Mouse (Mus musculus) thymus, postnatal 14 days (tissue): ENCODE measurements at regions not wholly inside any gene's neighbourhood (a gene's known extent, or its start where the extent isn't known, plus 50 kb on each side); places are given as distances from the start of the nearest gene placed in this dataset.
"Not testable (repeated sequence)": the region's sequence is repeated elsewhere in the genome, so short reads cannot be mapped to it uniquely, and the experiment has no call there.

Experiments used
- DNase-seq: peaks from one replicate; pipeline ENCODE4 v3.0.0; 2021

GRCm38 (mm10) chr15:41283199-41283598 is 1149.0 kb downstream of the 9330182O14Rik start:
- no peak for DNase-seq

DNA sequence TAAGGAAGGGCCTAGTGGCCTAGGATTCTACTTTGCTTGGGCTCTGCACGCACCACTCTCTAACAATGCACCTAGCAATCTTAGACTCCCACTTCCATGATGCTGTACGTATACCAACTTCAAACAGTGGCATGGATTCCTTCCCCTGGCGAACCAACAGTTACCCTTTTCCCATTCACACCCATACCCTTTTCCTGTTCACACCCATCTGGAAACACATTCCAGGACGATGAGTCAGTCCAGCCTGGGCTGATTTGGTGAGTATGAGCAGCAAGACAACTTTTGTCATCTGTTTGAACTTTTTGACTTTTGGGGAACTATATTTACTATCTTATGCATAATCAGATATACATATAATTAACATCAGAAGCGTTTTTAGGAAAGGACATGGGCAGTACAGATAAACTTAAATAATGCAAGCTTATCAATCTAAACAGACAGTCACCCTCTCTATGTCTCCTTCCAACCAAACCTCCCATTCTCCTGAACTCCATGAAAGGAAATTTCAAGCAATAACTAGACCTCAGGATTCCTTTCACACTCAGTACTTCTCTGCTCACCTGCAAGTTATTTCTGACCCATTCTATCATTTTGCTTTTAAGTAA is 1152.7 kb downstream of the 9330182O14Rik start:
- no peak for DNase-seq

DNA sequence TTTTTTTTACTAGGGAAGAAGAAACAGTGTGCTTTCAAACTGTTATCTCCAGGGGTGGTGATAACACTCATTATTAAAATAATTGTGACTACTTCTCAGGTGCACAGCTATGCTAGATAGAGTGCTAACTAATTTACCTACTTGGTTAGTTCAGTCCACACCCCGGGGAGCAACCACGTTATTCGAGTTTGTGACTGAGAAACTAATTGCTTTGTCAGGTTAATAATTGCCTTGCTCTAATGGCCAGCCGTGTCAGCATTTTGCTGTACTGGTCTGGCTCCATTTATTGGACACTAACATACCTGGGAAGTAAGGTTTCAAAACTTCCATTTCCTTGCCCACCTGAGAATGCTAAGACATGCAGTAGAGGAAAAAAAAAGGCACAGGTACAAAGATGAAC is 1163.3 kb downstream of the 9330182O14Rik start:
- DNase-seq, result no peak

- DNase-seq, result no peak
These were observed 1172.5 kb downstream of the 9330182O14Rik start for GRCm38 (mm10) chr15:41306638-41307037.

DNA sequence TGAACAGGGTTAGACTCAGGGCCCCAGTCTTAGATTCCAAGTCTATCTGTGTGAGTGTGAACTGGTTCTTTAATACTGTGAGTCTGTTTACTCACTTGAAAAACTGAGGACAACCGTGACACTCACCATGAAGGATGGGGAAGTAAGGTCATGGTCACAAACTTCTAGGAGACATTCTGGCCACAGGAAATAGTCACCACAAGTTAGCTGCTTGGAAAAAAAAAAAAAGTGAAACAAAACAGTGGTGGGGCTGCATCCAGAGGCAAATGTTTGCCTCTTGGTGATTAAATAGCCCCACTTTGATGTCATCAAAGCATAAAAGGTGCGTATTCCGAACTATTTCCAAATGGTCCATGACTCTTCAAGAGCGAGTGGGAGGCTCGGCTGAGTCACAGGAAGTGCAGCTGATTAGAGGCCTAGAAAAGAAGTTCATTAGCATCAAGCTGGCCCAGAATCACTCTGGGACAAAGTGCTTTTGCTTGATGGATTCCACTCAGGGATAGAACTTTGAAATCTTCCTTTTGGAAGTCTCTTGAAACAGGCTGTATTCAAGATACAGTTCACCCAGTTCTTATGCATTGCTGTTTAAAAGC is 1177.7 kb downstream of the 9330182O14Rik start:
- no peak for DNase-seq

DNA sequence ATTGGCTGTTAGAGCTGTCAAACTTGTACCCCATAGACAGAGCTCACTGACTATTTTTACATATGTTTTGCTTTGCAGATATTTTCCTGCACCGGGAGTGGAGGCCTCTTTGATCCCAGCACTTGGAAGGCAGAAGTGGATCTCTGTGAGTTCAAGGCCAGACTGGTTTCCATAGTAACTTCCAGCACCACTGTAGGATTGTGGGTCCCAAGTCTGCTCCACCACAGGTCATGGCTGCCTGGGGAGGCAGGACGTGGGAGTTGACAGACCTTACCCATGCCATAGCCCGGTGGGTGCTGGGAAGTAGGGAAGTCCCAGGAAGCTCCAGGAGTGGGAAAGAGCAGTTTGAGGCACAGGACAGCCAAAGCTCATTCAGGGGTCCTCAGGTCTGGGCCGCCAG is 1180.8 kb downstream of the 9330182O14Rik start:
- DNase-seq, result no peak

DNA sequence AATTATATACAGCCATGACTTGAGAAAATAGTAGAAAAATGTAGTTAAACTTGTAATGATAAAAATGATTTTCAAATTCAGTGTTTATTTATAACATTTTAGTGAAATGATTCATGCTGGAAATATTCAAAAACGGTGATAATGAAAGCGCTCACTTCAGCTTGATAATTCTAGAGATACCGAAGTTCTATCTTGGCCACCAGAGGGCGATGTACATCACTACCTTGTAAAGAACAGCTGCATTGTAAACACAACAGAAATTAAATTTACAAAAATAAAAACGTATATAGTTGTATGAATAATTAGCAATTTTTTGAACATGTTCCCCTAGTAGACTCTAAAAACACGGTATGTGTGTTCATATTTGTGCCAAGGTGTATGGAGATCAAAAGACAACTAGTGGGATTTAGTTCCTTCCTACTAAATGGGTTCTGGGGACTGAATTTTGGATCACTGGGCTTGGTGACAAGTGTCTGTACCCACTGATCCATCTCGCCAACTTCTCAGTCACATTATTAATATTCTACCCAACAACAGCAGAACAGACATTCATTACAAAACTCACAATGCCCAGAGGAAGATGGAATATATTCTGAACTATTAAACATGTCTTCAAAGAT is 1191.6 kb downstream of the 9330182O14Rik start:
- DNase-seq, result peak; percentile 28

DNA sequence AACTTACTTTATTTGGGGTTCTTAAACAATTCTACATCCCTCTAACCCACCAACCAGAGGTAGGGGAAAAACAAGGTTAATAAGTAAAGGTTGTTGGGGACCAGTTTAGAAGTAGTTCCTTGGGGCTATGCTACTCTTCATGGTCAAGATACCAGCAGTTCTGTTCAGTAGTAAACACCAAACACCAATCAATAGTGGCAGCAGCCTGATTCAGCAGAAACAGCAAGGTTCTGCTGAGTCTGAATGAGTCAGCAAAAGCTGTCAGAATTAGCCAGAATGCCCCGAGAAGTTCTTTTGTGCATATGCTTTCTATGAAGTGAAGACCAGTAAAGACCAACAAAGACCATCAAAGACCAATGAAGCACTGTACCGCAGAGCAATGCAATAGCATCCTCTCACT is 1195.1 kb downstream of the 9330182O14Rik start:
- DNase-seq, result no peak

- DNase-seq, result no peak
These were observed 1195.9 kb downstream of the 9330182O14Rik start for GRCm38 (mm10) chr15:41330085-41330484.

GRCm38 (mm10) chr15:41332451-41332850 is 1198.3 kb downstream of the 9330182O14Rik start:
- no peak for DNase-seq

DNA sequence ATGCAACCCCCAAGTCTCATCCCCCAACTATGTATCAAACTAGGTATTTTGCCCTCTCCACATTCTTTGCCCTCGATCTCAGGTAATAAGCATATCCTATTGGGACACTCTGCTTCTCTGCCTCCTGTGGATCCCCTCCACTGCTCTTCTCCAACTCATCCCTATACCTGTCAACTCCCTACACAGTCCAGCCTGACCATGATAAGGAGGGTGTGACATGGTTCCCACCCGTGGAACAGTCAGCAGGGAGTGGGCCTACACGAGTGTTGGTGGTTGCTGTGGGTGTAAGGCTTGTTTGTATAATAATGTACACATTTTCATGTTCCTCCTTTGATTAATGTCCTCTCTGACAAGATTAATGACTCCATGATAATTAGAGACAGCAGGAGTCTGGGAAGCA is 1199.0 kb downstream of the 9330182O14Rik start:
- DNase-seq, result no peak

GRCm38 (mm10) chr15:41340621-41341020 is 1206.5 kb downstream of the 9330182O14Rik start:
- DNase-seq, result not testable (repeated sequence)

DNA sequence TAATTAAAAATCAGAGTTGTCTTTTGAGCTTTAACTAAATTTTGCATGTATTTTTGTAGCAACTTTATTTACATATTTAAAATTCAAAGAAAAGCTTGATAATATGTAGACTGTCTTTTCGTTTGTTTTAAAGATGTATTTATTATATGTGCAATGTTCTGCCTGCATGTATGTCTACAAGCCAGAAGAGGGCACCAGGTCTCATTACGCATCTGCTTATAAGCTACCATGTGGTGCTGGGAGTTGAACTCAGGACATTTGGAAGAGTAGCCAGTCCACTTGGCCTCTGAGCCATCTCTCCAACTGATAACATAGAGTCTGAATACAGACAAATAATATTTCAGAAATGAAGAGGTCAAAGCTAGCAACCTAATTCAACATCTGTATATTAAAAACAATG is 1211.4 kb downstream of the 9330182O14Rik start:
- DNase-seq, result no peak

DNA sequence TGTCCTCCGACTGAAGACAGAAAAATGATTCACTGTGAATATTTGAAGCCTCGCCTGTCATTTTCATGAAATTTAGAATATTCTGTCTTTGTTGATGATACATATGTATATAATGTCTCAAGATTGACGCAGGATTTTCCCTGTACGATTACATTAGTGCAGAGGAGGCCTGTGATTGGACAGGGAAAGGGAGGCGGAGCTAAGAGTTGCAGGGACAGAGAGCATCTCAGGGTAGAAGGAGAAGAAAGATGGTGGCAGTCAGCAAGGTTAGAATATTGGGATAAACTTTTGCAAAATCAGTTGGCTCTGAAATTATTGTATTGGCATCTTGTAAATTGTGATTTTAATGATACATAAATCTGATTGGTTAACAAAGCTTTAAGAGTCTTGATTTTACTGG is 1213.1 kb downstream of the 9330182O14Rik start:
- no peak for DNase-seq

- no peak for DNase-seq
These were observed 1218.0 kb downstream of the 9330182O14Rik start for GRCm38 (mm10) chr15:41352129-41352528.

- DNase-seq, result no peak
These were observed 1225.1 kb downstream of the 9330182O14Rik start for GRCm38 (mm10) chr15:41359276-41359675.

DNA sequence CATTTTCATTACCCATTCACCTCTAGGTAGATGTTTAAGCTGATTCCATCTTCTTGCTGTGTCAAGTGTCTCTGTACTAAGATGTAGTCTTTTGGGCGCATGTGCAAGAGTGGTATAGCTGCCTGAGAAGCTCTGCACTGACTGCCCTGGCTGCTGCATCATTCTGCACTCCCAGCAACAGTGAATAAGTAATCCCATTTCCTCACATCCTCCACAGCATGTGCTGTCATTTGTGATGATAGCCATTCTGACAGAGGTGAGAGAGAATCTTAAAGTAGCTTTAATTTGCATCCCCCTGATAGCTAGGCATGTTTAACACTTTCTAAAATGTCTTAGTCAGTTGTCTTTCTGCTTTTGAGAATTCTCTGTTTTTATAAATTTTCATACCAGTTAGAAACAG is 1240.5 kb downstream of the 9330182O14Rik start:
- DNase-seq, result no peak

DNA sequence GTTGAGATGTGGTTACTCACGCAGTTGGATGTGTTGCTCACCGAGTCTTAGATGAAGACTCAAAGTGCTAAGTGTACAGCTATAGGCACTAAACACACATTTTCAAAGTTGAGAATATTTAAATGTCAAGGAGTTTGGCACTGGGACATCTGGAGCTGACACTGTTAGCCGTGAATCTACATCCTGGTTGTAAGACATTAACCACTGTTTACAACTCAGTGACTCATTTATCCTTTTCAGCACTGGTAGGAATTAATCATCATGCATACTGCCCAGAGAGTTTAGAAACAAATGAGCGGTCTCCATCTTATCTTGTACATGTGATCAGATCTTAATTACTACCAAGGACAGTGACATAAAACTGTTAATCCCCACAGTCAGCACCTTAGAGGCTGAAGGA is 1241.7 kb downstream of the 9330182O14Rik start:
- no peak for DNase-seq

GRCm38 (mm10) chr15:41379637-41380036 is 1245.5 kb downstream of the 9330182O14Rik start:
- DNase-seq, result no peak

DNA sequence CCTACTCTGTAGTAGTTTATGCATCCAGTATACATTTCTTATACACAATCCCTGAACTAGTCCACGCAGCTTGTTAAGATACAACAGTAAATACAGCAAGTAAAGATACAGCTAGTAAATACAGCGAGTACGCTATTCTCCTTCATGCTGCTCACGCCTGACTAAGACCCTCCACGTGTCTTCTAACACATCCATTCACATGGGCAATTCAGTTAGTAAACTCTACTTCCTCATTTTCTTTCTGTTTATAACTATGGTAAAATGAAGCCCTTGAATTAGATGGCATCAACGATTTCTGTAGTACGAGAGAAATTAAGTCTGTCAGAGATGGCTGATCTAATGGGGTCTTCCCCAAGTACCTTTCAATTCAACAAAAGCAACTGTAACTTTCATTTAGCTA is 1246.3 kb downstream of the 9330182O14Rik start:
- no peak for DNase-seq

DNA sequence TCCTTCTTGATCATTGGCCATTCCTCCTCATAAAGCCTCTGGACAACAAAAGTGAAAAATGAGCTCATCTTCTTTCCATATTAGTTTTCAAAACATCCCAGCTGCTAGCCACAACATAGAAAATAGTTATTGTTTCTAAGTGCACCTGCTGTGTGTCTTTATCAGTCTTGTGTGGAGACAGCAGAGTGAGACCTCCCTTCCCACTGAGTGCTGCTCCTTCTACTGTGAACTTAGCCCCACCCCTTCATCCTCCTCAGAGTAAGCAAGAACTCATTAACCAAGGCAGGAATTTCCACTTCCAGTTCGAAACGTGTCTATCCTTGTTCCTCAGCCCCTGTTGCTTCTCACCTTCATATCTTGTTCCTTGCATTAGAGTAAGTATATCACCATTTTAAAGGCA is 1256.5 kb downstream of the 9330182O14Rik start:
- no peak for DNase-seq
